Mouse (Mus musculus): ENCODE results near the gene St8sia2. TPM values are rescaled to one million over a fixed set of nuclear protein-coding genes. Genes with fewer than 3 reads are reported as not detected.
A peak's percentile ranks its signal among the peaks of the same experiment; 100 is the strongest.
"Not testable (repeated sequence)": the region's sequence is repeated elsewhere in the genome, so short reads cannot be mapped to it uniquely, and the experiment has no call there.

The St8sia2 gene
- polyA plus RNA-seq, 1 experiment from 2014 or later = 1.4 TPM

DNA sequence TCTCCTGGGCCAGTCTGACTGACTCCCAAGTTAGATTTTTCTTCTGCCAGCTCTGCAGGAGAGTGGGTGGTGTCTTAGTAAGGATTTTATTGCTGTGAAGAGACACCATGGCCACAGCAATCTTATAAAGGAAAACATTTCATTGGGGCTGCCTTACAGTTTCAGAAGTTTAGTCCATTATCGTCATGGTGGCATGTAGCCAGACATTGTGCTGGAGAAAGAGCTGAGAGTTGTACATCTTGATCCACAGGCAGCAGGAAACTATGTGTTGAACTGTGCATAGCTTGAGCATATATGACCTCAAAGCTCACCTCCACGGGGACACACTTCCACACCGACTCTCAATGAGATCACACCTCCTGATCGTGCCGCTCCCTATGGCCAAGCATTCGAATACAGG lies 8.3 kb upstream of the St8sia2 start:
- ATAC-seq (replicated peaks; ENCODE audit: insufficient number of reproducible peaks, insufficient read depth, low FRiP score, low read depth) = no peak
- no peak overlapping the region for H3K27ac ChIP-seq
- WGBS = 70% methylated on average over 6 of the region's 6 CpGs

DNA sequence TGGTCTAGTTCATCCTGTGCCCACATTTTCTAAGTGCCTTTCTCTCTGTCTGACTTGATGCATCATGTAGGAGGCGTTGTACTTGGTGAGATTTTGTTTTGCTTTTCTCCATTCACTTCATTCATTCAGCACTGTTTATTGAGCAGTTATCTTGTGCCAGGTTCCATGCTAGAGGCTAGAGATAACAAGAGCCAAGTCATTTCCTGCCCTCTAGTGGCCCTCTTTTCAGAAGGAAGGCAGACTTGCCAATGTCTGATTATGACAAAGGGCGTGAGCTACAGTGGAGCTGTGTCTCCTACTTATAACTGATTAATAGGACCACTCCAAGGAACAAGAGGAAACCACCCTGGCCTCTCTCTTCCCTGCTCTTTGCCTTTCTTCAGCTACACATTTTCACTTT lies 3.1 kb upstream of the St8sia2 start:
- 57% methylated on average over 2 of the region's 2 CpGs for WGBS
- ATAC-seq (replicated peaks; ENCODE audit: insufficient number of reproducible peaks, insufficient read depth, low FRiP score, low read depth) = no peak
- H3K27me3 ChIP-seq = peaks cover 45% of the 10 kb centered on the region
- no peak overlapping the region for H3K27ac ChIP-seq
- H3K9me3 ChIP-seq (replicated peaks) = no peaks in the 10 kb centered on the region
- H3K36me3 ChIP-seq = no peaks in the 10 kb centered on the region
- no peak overlapping the region for H3K4me3 ChIP-seq
- no peak overlapping the region for H3K9ac ChIP-seq
- H3K4me1 ChIP-seq (replicated peaks) = peaks cover 22% of the 10 kb centered on the region
- no peak overlapping the region for H3K4me2 ChIP-seq

More for the DNA sequence above, 8.3 kb upstream of the St8sia2 start:
- peaks cover 9% of the 10 kb centered on the region; the same call in 1 of the 2 replicates for H3K27me3 ChIP-seq
- H3K9me3 ChIP-seq (replicated peaks) = no peaks in the 10 kb centered on the region
- no peak overlapping the region for H3K9ac ChIP-seq
- H3K4me1 ChIP-seq (replicated peaks) = 0 out of 2 replicates have a peak, but pooled peaks cover 2% of the 10 kb centered on the region
- no peak overlapping the region for H3K4me3 ChIP-seq
- H3K36me3 ChIP-seq = no peaks in the 10 kb centered on the region
- H3K4me2 ChIP-seq = no peak overlapping the region

DNA sequence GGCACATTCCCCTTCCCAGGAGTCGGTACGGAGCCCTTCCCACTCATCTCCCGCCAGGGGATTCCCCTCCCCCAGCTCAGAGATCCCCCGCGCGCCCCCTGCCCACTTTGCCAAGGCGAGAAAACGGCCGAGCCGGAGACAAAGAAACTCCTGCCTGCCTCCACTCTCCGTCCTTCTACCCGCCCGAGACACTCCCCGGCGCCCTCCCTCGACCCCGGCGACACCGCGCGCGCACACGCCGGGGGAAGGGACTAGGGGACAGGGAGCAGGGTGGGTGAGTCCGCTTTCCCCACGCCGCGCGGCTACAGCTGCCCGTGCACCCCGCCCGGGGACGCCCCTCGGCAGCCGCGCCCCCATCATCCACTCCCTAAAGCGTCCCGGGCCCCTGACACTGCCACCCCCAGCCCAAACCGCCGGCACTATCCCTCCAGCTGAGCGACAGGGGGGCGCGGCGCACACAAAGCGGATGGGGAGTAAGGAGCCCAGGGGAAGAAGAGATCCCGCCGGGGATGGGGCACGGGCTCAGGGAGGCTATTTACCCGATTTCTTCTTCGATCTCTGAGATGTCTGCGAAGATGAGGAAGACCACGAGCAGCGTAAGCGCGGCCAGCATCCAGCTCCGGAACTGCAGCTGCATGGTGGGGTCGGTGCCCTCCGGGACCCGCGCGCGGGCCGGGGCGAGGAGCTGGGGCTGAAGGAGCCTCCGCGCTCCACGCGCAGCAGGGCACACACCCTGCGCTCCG lies 461 bp downstream of the St8sia2 start:
- Histone ChIP-seq H3K27me3 (peaks cover 50% of the 10 kb centered on the region), H3K9ac (peak overlapping the region; percentile 66), H3K4me1 (replicated peaks) (peaks cover 22% of the 10 kb centered on the region), H3K4me2 (peak overlapping the region; percentile 98), H3K27ac (no peak overlapping the region), H3K36me3 (no peaks in the 10 kb centered on the region), H3K9me3 (replicated peaks) (no peaks in the 10 kb centered on the region), H3K4me3 (peak overlapping the region; percentile 76)
- WGBS = under 1% methylated on average over 65 of the region's 70 CpGs
- peak; percentile 32 for ATAC-seq (replicated peaks; ENCODE audit: insufficient number of reproducible peaks, insufficient read depth, low FRiP score, low read depth)

DNA sequence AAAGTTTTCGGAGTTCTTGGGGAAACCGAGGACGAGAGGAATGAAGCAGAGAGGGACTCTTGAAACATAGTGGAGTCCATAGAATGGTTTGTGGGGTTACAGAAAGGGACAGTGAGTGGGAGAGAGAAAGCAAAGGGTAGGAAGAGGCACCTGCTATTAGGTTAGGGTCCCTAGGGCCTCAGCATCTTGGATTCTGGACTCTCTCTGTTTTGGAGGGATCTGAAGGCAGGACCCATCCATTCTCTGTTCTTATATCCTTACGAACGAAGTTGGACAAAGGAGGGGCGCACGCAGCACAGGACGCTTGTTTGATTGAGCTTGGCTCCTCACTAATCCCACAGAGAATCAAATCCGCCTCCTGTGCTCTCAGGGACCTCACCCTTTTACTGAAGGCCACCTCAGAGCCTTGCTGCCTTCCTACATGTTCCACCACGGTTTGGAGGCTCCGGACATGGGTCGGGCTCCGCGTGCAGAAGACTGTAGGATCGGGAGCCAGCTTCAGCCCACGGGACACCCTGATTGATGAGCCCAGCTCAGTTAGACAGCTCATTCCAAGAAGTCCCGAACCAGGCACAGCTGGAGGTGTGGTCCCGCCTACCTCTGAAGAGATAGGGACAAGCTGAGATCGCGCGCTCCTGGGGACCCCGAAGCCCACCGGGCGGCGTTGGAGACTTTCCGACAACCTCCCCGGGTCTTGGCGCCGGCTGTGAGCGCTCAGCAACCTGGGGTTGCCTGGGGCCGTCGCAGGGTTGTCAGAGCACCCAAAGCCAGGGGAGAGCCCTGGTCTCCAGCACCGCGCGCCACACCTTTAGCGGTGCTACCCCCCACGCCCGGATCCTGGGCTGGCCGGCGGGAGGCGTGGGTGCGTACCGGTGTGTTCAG lies 1.3 kb downstream of the St8sia2 start:
- Histone ChIP-seq H3K9ac (peak overlapping the region; percentile 66), H3K36me3 (no peaks in the 10 kb centered on the region), H3K27me3 (peaks cover 48% of the 10 kb centered on the region), H3K9me3 (replicated peaks) (no peaks in the 10 kb centered on the region), H3K4me2 (peak overlapping the region; percentile 98), H3K4me3 (peak overlapping the region; percentile 76), H3K4me1 (replicated peaks) (peaks cover 22% of the 10 kb centered on the region), H3K27ac (no peak overlapping the region)
- WGBS = 5% methylated on average over 43 of the region's 43 CpGs
- ATAC-seq (replicated peaks; ENCODE audit: insufficient number of reproducible peaks, insufficient read depth, low FRiP score, low read depth) = no peak

DNA sequence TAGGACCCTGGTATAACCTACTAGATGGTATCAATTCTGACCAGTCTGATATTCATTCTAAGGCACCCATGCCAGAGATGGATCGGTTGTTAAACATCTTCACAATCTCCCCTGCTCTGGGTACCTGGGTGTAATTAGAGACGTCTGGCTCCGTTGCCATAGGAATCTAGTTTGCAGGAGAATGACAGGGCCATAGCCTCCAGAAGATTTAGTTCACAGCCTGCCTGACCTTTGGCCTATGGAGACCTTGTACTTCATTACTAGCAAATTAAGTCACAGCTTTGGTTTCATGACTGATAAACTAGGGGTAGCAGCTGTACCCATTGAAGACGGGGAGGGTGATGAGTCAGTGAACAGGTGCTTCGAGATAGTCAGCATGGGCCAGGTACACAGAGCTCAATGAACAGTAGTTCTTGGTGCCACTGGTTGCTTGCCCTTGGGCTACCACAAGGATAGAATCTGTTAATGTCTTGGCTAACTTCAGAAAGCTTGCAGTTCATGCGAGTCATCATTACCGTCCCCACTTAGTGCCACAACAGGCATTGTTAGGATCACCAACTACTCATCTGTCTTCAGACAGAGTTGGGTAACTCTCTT lies 4.4 kb downstream of the St8sia2 start:
- ATAC-seq (replicated peaks; ENCODE audit: insufficient number of reproducible peaks, insufficient read depth, low FRiP score, low read depth) = no peak
- Histone ChIP-seq H3K27ac (no peak overlapping the region), H3K27me3 (peaks cover 47% of the 10 kb centered on the region), H3K4me1 (replicated peaks) (peaks cover 21% of the 10 kb centered on the region), H3K36me3 (no peaks in the 10 kb centered on the region), H3K4me2 (no peak overlapping the region), H3K9ac (no peak overlapping the region), H3K9me3 (replicated peaks) (no peaks in the 10 kb centered on the region), H3K4me3 (no peak overlapping the region)
- 66% methylated on average over 7 of the region's 7 CpGs for WGBS

- Histone ChIP-seq H3K27me3 (peaks cover 28% of the 10 kb centered on the region), H3K27ac (no peak overlapping the region), H3K4me1 (replicated peaks) (peaks cover 2% of the 10 kb centered on the region; the same call in 1 of the 2 replicates), H3K9ac (no peak overlapping the region), H3K9me3 (replicated peaks) (no peaks in the 10 kb centered on the region), H3K4me2 (no peak overlapping the region), H3K4me3 (no peak overlapping the region), H3K36me3 (no peaks in the 10 kb centered on the region)
- 12% methylated on average over 9 of the region's 9 CpGs for WGBS
- ATAC-seq (replicated peaks; ENCODE audit: insufficient number of reproducible peaks, insufficient read depth, low FRiP score, low read depth) = 0 out of 2 replicates have a peak, but pooled peaks have one; percentile 60
Observed at GRCm38 (mm10) chr7:74006775-74007371, 6.6 kb downstream of the St8sia2 start.

DNA sequence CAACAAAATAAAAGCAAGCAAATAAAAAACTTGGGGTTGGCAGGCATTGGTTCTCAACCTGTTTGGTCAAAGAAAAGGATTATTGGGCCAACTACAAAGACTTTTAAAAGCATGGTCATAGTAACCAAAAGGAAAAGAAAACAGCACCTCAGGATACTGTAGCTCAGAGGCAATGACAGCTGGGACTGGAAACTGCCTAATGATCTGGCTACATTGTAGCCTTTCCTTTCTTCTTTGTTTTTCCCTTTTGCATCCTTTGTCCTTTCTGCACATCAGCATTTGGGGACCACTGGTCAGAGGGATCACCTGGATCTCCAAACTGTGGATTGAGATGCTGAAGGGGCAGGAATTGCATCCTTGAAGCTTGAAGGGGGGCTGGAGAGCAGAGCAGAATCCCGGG lies 7.1 kb downstream of the St8sia2 start:
- Histone ChIP-seq H3K9me3 (replicated peaks) (no peaks in the 10 kb centered on the region), H3K27me3 (peaks cover 23% of the 10 kb centered on the region), H3K4me3 (no peak overlapping the region), H3K9ac (no peak overlapping the region), H3K36me3 (no peaks in the 10 kb centered on the region), H3K4me1 (replicated peaks) (no peaks in the 10 kb centered on the region), H3K4me2 (no peak overlapping the region), H3K27ac (no peak overlapping the region)
- WGBS = 4% methylated on average over 1 of the region's 1 CpGs
- no peak for ATAC-seq (replicated peaks; ENCODE audit: insufficient number of reproducible peaks, insufficient read depth, low FRiP score, low read depth)

- Histone ChIP-seq H3K27ac (no peak overlapping the region), H3K9me3 (replicated peaks) (no peaks in the 10 kb centered on the region), H3K4me1 (replicated peaks) (no peaks in the 10 kb centered on the region; the same call in 1 of the 2 replicates), H3K9ac (no peak overlapping the region), H3K27me3 (peaks cover 15% of the 10 kb centered on the region; the same call in 1 of the 2 replicates), H3K36me3 (no peaks in the 10 kb centered on the region), H3K4me2 (no peak overlapping the region), H3K4me3 (no peak overlapping the region)
- ATAC-seq (replicated peaks; ENCODE audit: insufficient number of reproducible peaks, insufficient read depth, low FRiP score, low read depth) = no peak
- 61% methylated on average over 12 of the region's 12 CpGs for WGBS
Observed at GRCm38 (mm10) chr7:74000743-74001510, 12.6 kb downstream of the St8sia2 start.

GRCm38 (mm10) chr7:73989366-73989765 lies 24.1 kb downstream of the St8sia2 start:
- H3K4me2 ChIP-seq = no peak overlapping the region
- H3K27ac ChIP-seq = no peak overlapping the region
- H3K36me3 ChIP-seq = no peaks in the 10 kb centered on the region
- H3K9ac ChIP-seq = no peak overlapping the region
- no peaks in the 10 kb centered on the region for H3K27me3 ChIP-seq
- no peaks in the 10 kb centered on the region for H3K9me3 ChIP-seq (replicated peaks)
- no peaks in the 10 kb centered on the region for H3K4me1 ChIP-seq (replicated peaks)
- 74% methylated on average over 2 of the region's 2 CpGs for WGBS
- H3K4me3 ChIP-seq = no peak overlapping the region
- no peak for ATAC-seq (replicated peaks; ENCODE audit: insufficient number of reproducible peaks, insufficient read depth, low FRiP score, low read depth)

- ATAC-seq (replicated peaks; ENCODE audit: insufficient number of reproducible peaks, insufficient read depth, low FRiP score, low read depth); H3K9ac ChIP-seq; H3K27ac ChIP-seq; H3K36me3 ChIP-seq; H3K4me3 ChIP-seq; H3K4me2 ChIP-seq; H3K4me1 ChIP-seq (replicated peaks); H3K9me3 ChIP-seq (replicated peaks); H3K27me3 ChIP-seq: not testable (repeated sequence)
- 37% methylated on average over 5 of the region's 5 CpGs for WGBS
Observed at GRCm38 (mm10) chr7:73972157-73972556, 41.3 kb downstream of the St8sia2 start.

Data from heart, embryonic 15.5 days (tissue).